Mouse (Mus musculus) liver, adult (tissue): ENCODE measurements around the gene Cnga3.

ENCODE experiments used
- GATA4 ChIP-seq: IDR thresholded peaks from 2 replicates; pipeline ENCODE4 v1.6.1; 2014; ENCODE audit warnings: mild to moderate bottlenecking, low read length; ENCODE audit not compliant: insufficient replicate concordance

Cnga3 gene

DNA sequence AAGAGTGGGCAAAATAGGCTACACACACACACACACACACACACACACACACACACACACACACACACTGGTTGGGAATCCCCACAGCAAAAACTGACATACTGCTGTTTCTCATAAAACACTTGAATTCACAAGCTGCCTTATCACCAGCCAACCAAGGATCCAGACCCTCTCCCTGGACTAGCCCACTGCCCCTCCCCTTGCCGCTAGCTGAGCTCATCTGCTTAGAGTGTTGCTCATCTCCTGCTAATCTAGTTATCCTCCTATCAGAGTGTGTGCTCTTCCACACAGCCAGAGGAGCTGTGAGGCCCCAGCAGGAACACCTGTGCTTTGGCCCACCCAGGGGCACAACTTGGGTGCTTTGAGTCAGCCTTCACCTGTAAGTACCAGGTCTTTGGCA, at the start of gene Cnga3:
Cnga3 (plus strand) TSS at position 291 of the 400 bp plus-strand sequence.
- TF ChIP-seq GATA4, result no peak

DNA sequence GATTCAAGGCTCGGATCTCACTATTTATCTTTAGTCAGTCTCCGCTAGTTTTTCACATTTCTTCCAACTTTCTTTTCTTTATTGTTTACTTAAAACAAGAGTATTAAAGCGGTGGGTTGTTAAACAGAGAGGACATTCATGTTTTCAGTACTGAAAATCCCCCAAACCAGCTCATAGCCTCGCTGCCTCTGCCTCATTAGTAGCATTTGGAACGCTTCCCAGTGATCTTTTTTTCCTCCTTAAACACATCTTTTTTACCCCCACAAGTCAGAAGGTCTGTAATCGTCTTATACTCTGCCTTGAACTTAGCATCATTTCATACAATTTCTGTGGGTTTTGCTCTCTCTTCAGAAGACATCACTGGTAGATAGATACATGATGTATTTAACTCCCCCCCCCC, 48.2 kb upstream of the Cnga3 start:
- TF ChIP-seq GATA4, result no peak

DNA sequence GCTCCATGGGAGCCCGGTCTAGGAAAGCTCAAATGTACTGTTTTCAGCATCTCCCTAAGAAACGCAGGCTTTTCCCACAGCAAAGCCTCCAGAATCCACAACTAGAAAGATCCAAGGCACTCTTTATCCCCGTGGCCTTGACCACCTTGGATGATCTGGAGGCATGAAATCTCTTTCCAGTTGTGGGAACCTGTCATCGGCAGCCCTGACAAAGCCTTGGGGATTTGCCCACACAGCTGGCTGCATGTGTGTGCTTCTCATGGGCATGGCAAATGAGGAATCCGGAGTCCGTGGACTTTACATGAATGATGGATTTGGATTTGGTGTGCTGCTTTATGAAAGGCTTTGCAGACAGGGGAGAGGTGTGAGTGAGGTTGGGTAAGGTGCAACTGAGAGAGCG, 46.3 kb upstream of the Cnga3 start:
- no peak for TF ChIP-seq GATA4

DNA sequence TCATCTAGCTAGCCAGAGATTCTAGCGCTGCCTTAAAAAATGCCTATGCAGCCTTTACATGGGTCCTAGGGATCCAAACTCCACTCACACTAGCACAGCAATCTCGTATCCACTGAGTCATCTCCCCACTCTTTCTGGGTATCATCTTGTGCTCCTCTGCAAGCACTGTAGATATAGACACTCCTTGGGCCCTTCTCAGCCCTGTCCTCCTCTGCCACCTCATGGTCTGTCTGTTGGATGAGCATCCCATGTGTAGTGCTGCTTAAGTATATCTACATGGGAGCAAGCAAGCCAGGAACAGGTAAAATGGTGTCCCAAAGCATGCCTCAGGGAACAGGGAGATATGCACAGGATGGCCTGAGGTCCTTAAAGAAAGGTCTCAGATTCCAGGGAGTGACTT, 36.4 kb upstream of the Cnga3 start:
- TF ChIP-seq GATA4, result no peak

DNA sequence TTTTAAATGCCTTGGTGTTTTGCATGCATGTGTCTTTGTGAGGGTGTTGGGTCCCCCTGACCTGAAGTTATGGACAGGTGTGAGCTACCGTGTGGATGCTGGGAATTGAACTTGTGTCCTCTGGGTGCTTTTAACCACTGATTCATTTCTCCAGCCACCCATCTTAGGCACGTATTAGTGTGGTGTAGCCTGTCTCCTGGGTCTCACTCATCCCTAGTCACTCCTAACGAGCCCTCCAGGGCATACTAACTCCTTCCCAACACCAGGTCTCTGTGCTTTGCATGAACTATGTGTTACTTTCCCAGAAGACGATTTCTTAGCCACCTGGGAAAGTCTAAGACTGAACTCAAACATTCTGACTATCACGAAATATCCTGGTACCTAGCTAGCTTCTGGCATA, 34.4 kb upstream of the Cnga3 start:
- no peak for TF ChIP-seq GATA4

DNA sequence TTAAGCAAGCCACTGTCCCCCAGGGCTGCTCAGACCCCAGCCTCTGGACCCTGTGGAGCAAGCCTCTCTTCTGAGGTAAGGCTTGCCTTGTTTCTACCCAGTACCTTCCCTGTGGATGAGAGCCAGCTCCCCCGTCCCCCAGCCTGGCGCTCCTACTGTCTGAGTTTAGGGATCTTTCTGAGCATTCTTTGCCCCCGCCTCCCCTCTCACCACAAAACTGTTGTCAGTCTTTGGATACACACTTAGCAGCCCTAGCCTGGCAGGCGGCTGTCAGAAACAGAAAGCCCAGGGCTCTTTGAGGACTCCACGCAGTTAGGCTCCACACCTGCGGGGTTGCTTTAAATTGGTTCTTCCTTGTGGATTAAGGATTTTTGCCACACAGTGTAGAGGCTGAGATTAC, 27.2 kb upstream of the Cnga3 start:
- TF ChIP-seq GATA4, result no peak

DNA sequence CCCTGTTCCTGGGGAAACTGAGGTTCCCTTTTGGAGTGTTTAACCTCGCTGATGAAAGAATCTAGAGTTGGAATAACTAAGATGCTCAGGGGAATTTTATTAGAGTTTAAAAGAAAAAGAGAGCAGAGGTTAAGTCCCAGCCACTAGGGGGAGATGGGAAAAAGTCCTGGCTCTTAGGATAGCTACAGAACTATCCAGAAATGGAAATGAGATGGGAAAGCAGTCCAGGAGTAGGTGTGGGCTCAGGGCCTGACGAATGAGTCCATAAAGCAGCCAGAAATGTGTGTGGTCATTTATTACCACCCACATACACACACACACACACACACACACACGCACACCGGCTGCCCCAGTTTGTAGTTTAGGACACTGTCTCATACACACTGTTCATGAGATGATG, 19.6 kb upstream of the Cnga3 start:
- TF ChIP-seq GATA4, result no peak

DNA sequence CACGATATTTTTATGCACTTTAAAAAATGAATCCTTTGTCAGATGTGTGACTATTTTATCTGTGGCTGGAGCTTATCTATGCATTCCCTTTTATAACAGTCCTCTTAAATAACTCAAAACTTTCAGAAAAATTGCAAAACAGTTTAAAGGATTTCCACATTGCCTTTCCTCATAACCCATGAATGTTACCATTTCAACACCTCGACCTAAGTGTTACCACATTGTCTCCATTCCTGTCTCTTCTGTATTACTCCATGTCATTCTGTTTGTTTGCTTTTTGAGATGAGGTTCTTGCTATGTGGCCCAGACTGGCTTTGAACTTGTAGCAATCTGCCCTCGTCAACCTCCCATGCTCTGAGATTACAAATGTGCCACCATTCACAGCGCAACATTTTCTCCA, 12.8 kb upstream of the Cnga3 start:
- TF ChIP-seq GATA4, result no peak

DNA sequence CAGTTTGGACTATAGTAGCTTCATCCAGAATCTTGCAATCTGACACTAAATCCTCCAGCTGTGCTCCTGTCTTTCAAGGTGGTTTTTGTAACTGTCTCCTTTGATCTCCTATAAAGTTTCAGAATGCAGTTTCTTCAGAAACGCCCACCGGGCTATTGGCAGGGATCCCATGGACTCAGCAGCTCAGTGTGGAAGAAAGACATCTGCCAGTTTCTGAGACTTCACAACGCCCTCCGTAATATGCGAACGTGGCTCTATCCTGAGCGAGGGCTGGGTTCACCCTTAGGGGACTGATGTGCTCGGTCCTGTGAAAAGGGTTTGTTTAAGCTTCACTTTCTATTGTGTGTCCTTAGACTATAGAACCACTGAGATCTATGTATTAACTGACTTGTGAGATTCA, 6.5 kb upstream of the Cnga3 start:
- no peak for TF ChIP-seq GATA4

DNA sequence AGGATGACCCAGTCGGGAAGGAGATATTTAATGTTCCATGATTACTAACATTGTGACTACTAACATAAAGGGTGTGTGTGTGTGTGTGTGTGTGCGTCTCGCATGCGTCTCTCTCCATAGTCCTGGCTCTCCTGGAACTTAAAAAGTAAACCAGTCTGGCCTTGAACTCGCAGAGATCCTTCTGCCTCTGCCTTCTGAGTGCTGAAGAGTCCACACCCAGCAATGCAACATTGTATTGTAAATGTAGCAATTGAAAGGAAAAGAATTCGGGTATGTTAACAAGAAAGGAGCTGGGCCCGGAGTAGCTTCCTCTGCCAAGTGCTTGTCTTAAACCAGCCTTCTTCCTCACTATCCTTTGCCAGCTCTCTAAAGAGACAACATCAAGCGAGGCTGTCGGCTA, 1.9 kb upstream of the Cnga3 start:
- TF ChIP-seq GATA4, result no peak

DNA sequence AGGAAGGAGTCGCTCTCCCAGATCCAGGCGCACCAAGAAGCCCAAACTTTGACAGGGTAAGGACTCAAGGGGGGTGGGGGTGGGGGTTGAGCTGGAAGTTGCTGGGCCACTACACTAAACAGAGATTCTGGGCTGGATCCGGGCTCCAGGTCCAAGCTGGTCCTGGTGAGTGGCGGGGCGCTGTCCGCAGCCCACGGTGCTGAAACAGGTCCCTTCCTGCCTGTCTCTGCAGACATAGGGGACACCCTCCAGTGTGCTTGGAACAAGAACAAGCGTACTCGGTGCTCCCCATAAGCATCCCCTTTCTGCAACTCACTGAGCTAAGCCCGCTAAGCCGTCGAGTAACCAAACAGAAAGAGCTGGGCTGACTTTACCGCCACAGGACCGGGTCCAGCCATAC, 4.2 kb downstream of the Cnga3 start:
- TF ChIP-seq GATA4, result no peak

DNA sequence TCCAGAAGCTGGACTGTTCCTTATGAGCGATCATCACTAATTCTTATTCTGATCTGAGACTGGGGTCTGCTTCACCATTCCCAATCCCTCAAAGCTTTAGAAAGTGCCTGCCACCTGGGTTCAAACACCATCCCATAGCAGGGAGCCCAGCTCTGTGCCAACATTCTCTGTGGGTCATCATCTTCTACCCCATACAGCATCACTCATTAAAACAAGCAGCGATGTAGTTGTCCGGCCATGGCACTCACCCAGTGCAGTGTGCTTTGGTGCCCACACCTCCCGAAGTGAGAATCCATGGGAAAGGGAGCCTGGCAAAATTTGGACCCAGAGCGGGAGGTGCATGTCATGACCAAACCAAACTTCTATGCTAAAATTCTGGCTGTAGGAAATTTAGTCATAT, 5.4 kb downstream of the Cnga3 start:
- no peak for TF ChIP-seq GATA4

DNA sequence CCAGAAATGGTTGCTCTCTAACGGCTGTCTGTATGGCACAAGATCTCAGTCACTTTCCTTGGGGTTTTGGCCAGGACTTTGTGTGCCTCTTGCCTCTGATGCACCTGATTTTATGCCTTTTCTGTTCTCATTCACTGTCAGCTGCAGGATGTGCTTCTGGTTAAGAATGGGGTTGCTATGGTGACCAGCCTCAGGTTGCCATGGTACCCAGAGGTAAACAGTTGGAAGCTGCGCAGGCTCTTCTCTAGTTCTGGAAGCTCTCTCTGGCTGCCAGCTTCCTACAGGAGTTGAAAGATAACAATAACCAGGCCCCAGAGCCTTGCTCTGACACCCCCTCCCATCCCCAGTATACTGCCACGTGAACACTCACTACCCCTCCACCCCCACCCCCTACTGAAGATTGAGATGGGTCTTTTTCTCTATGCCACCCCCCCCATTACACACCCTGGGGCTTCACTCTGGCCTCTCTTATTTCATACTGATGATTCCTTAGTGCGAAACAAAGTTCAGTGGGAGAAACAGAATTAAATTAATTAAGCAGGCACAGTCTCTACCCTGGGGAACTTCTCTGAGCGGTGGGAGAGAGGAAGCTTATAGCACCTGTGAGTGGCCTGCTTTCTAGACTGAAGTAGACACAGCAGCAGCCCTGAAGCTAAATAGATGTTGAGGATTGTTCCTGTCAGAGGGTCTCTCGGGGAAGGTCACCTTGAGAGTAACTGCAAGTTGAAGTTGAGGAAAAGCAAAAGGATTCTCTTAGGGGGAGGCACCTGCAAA, 6.1 kb downstream of the Cnga3 start:
- TF ChIP-seq GATA4, result no peak

DNA sequence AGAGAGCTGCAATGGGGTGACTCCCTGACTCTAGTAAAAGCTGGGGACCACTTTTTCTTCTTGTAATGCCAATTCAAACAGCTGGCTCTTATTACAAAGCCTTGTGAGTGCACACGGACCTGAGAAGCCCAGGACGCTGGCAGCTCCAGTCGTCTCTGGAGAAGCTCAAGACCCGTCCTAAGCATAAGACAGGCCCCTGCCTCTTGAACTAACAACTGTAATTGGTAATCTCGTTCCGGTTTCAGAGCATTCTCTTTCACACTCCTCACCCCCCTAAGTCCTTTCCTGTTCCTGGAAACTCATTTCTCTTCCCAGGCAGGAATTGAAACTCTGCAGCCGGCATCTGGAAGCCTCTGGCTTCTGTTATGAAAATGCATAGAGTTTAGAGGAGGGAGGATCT, 7.8 kb downstream of the Cnga3 start:
- TF ChIP-seq GATA4, result no peak

DNA sequence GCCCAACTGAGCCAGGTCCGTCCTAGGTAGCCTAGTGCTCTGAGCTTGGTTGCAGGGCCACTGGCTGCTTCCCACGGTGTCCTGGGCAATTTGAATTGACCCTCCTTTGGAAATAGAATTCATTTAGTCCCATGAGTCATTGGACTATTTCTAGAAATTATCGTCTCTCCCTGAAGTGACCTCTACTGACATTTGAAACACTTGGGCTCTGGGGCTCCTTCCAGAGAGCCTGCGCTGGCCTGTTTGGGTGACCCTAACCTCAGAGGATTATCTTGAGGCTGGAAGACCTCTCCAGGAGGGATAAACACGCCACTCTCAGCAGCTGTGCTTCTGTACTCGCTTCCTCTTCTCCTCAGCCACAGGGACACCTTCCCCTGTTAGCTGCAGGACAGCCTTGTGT, 16.2 kb downstream of the Cnga3 start:
- no peak for TF ChIP-seq GATA4

DNA sequence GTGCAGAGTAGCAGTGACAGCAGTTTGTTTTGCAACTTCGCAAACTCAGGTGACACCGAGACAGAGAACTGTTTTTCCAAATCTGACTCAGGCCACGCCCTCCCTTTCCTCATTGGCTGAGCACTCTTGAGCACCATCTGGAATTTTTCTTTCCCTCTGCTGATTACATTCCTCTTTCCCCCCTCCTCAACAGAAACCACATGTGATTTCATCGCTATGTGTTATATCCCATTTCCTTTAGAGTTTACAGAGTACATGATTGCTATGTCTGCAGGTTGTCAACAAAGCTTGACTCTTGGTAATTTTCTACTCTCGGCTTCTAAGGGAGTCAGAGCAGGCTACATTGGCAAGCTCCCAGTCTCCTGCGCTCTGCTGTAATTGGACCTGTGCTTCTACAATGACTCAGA, 17.1 kb downstream of the Cnga3 start:
- no peak for TF ChIP-seq GATA4

DNA sequence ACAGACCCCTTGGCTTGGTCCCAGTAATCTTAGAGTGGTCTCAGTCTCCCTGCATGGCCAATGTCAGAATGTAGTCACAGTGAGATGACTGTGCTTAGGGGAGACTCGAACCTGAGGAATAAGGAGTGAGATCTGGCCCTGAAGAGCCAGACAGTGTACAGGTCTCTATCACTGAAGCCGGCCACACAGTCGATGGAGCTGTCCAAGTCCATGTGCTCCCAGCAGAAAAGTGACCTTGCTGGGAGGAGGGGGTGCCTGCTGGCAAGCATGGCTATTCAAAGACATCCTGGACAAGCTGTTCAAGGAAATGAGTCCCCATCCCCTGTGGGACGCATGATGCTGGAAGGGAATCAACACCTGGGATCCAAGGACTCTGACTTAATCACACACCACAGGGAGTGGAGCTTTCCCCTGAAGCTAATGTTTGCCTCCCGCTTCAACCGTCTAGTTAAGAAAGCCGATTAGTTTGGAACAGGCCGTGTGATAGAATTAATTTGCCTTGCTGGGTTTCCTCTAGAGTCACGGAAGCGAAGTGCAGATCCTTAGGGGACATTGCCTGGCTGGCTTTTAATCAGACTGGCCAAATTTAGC, 24.9 kb downstream of the Cnga3 start:
- TF ChIP-seq GATA4, result no peak
